24 mouse cellular contexts compared by ENCODE assay signal in the genomic region with DNA sequence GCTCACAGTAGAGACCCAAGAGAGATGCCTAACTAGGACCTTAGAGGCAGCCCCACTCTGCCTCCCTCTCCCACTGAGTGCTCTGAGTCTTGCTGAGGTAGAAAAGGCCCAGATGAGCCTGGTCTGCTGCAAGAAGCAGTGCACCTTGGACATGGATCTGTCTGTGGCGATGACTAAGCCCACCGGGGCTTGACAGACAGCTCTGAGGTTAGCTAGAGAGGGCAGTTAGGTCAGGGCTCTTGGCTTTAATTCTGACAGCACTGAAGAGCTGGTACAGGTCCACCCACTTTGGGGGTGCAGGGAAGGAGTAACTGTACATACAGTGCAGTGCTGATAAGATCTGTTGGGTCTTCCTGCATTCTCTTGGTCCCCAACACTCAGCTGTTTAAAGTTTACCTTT.
DNase-seq lines count a peak whose midpoint lies in the region; ATAC-seq and TF ChIP-seq lines count a peak whose summit lies in the region.
"Had no signal": no experiment of that assay in that cellular context is flagged by ENCODE, and none has a peak within 500 bp of the region (broad histone marks: within the 10 kb centered on the region; RNA-seq: fewer than 3 reads in every experiment).

No protein-coding gene starts in this region.

- no peak overlapping the region for H3K9ac ChIP-seq in liver, embryonic 13.5 days
- H3K9ac ChIP-seq in liver, postnatal 0 days (replicated peaks): no peak overlapping the region
- H3K9ac ChIP-seq in heart, adult 2 months (ENCODE audit: low read depth, low read length): no peak overlapping the region
- no peak overlapping the region for H3K9ac ChIP-seq in midbrain, embryonic 14.5 days (replicated peaks; ENCODE audit: low read length)
- H3K9ac ChIP-seq: embryonic facial prominence, embryonic 13.5 days; forebrain, embryonic 15.5 days; heart, embryonic 12.5 days; hindbrain, embryonic 14.5 days; kidney, embryonic 15.5 days; midbrain, embryonic 13.5 days had no signal

- WGBS in liver, embryonic 13.5 days (ENCODE audit: insufficient replicate concordance): 38% methylated on average over 2 of the region's 2 CpGs
- 40% methylated on average over 2 of the region's 2 CpGs for WGBS in liver, postnatal 0 days (ENCODE audit: insufficient replicate concordance)
- WGBS in heart, adult 2 months: 90% methylated on average over 2 of the region's 2 CpGs
- WGBS in midbrain, embryonic 14.5 days: 97% methylated on average over 2 of the region's 2 CpGs

- TF ChIP-seq EP300 in liver, postnatal 0 days (IDR thresholded peaks at IDR 0.05; ENCODE audit: low read depth): no peak
- TF ChIP-seq EP300 in heart, adult 2 months (IDR thresholded peaks at IDR 0.05; ENCODE audit: insufficient read depth, low read depth, low read length): no peak

- H3K27ac ChIP-seq in liver, embryonic 13.5 days: peak overlapping the region; percentile 14; the same call in 1 of the 2 replicates
- H3K27ac ChIP-seq in liver, postnatal 0 days (ENCODE audit: low read depth): no peak overlapping the region
- H3K27ac ChIP-seq in heart, adult 2 months: no peak overlapping the region
- no peak overlapping the region for H3K27ac ChIP-seq in midbrain, embryonic 14.5 days (replicated peaks; ENCODE audit: low read depth, low read length)
- H3K27ac ChIP-seq: embryonic facial prominence, embryonic 13.5 days; forebrain, embryonic 10.5 days; forebrain, embryonic 15.5 days; gastrocnemius, adult 2 months; hindbrain, embryonic 14.5 days; kidney, embryonic 15.5 days; macrophage; midbrain, embryonic 13.5 days had no signal

- no peaks in the 10 kb centered on the region for H3K9me3 ChIP-seq in liver, embryonic 13.5 days (replicated peaks)
- H3K9me3 ChIP-seq in liver, postnatal 0 days (ENCODE audit: low read length): no peaks in the 10 kb centered on the region
- no peaks in the 10 kb centered on the region for H3K9me3 ChIP-seq in midbrain, embryonic 14.5 days (ENCODE audit: control insufficient read depth, low read length)
- H3K9me3 ChIP-seq: embryonic facial prominence, embryonic 13.5 days; forebrain, embryonic 10.5 days; forebrain, embryonic 15.5 days; heart, embryonic 12.5 days; kidney, embryonic 15.5 days; midbrain, embryonic 13.5 days had no signal

- intact Hi-C loops in heart, adult 2 months (cut with DNase I): no loop called here

- no peak for TF ChIP-seq POLR2A in heart, adult 2 months (IDR thresholded peaks at IDR 0.05; ENCODE audit: insufficient read depth, low read depth, low read length)

- peak; percentile 21 for DNase-seq in adrenal gland, postnatal 14 days
- no peak for DNase-seq in adrenal gland, postnatal 4 days (ENCODE audit: low spot score in 2 of 2)
- DNase-seq in liver, embryonic 13.5 days: no peak
- no peak for DNase-seq in liver, postnatal 0 days
- DNase-seq in CD4-positive, CD25-positive, alpha-beta regulatory T cell, adult 2 months (ENCODE audit: low read depth, low spot score): peak; percentile 25
- DNase-seq in heart, adult 2 months: no peak
- DNase-seq in midbrain, embryonic 14.5 days: no peak
- DNase-seq: cerebellum, adult 11 months; cerebellum, adult 9-11 months; gastrocnemius, adult 2 months; gastrocnemius, postnatal 36 days; heart, adult 18-20 months; kidney, adult 11 months; kidney, postnatal 25 days; lung, postnatal 10 days had no signal

- no peak overlapping the region for H3K4me3 ChIP-seq in liver, embryonic 13.5 days (replicated peaks)
- no peak overlapping the region for H3K4me3 ChIP-seq in liver, postnatal 0 days (ENCODE audit: low read depth, low read length)
- no peak overlapping the region for H3K4me3 ChIP-seq in heart, adult 2 months
- no peak overlapping the region for H3K4me3 ChIP-seq in midbrain, embryonic 14.5 days (replicated peaks; ENCODE audit: low read depth, low read length)
- H3K4me3 ChIP-seq: embryonic facial prominence, embryonic 13.5 days; forebrain, embryonic 10.5 days; forebrain, embryonic 15.5 days; gastrocnemius, adult 2 months; heart, embryonic 12.5 days; kidney, embryonic 15.5 days; midbrain, embryonic 13.5 days had no signal

- 0 out of 2 replicates have a peak, but pooled peaks cover 5% of the 10 kb centered on the region for H3K4me1 ChIP-seq in liver, embryonic 13.5 days (replicated peaks)
- no peaks in the 10 kb centered on the region for H3K4me1 ChIP-seq in liver, postnatal 0 days (ENCODE audit: insufficient read depth)
- H3K4me1 ChIP-seq in heart, adult 2 months (ENCODE audit: control insufficient read depth, insufficient read depth, low read length): no peaks in the 10 kb centered on the region
- H3K4me1 ChIP-seq in midbrain, embryonic 14.5 days (ENCODE audit: control insufficient read depth, insufficient read depth, low read length): no peaks in the 10 kb centered on the region
- H3K4me1 ChIP-seq: embryonic facial prominence, embryonic 13.5 days; forebrain, embryonic 10.5 days; forebrain, embryonic 15.5 days; heart, embryonic 12.5 days; kidney, embryonic 15.5 days; midbrain, embryonic 13.5 days had no signal

- no peak overlapping the region for H3K4me2 ChIP-seq in liver, embryonic 13.5 days
- H3K4me2 ChIP-seq in liver, postnatal 0 days (ENCODE audit: low read depth, low read length): no peak overlapping the region
- no peak overlapping the region for H3K4me2 ChIP-seq in midbrain, embryonic 14.5 days (ENCODE audit: low read length)
- H3K4me2 ChIP-seq: embryonic facial prominence, embryonic 13.5 days; forebrain, embryonic 15.5 days; heart, embryonic 12.5 days; hindbrain, embryonic 14.5 days; kidney, embryonic 15.5 days; midbrain, embryonic 13.5 days had no signal

- H3K79me2 ChIP-seq in heart, adult 2 months (replicated peaks; ENCODE audit: control insufficient read depth, insufficient read depth, low read length): no peaks in the 10 kb centered on the region

- TF ChIP-seq CTCF in liver, postnatal 0 days (IDR thresholded peaks at IDR 0.05; ENCODE audit: low read depth): no peak
- no peak for TF ChIP-seq CTCF in heart, adult 2 months (IDR thresholded peaks at IDR 0.05)

- H3K36me3 ChIP-seq in liver, embryonic 13.5 days: peaks cover 66% of the 10 kb centered on the region
- peaks cover 78% of the 10 kb centered on the region for H3K36me3 ChIP-seq in liver, postnatal 0 days (replicated peaks; ENCODE audit: insufficient read depth, low read length)
- H3K36me3 ChIP-seq in heart, adult 2 months (ENCODE audit: control insufficient read depth, insufficient read depth, low read length): no peaks in the 10 kb centered on the region; the same call in 1 of the 2 replicates
- peaks cover 70% of the 10 kb centered on the region for H3K36me3 ChIP-seq in midbrain, embryonic 14.5 days (ENCODE audit: control insufficient read depth, insufficient read depth, low read length)

- ATAC-seq in liver, embryonic 13.5 days (ENCODE audit: low read depth): peak; percentile 29; the same call in 1 of the 2 replicates
- ATAC-seq in liver, postnatal 0 days: no peak
- peak; percentile 11 for ATAC-seq in activated CD4-positive, CD25-positive, alpha-beta regulatory T cell, adult 4 months
- no peak for ATAC-seq in midbrain, embryonic 14.5 days (ENCODE audit: low FRiP score, low TSS enrichment)
- ATAC-seq: forebrain, embryonic 15.5 days; midbrain, embryonic 13.5 days had no signal

- no peaks in the 10 kb centered on the region for H3K27me3 ChIP-seq in liver, embryonic 13.5 days
- no peaks in the 10 kb centered on the region for H3K27me3 ChIP-seq in liver, postnatal 0 days (ENCODE audit: insufficient read depth, low read length)
- no peaks in the 10 kb centered on the region for H3K27me3 ChIP-seq in heart, adult 2 months (ENCODE audit: control insufficient read depth, insufficient read depth, low read length)
- H3K27me3 ChIP-seq in midbrain, embryonic 14.5 days (ENCODE audit: control insufficient read depth, insufficient read depth, low read length): no peaks in the 10 kb centered on the region
- H3K27me3 ChIP-seq: embryonic facial prominence, embryonic 13.5 days; forebrain, embryonic 15.5 days; heart, embryonic 12.5 days; kidney, embryonic 15.5 days; midbrain, embryonic 13.5 days had no signal

Comparison
In these comparisons a context has a peak if more than half of its experiments do, and no peak if none do; other contexts are left out.
1. DNase-seq: peak in adrenal gland, postnatal 14 days (single experiment) and CD4-positive, CD25-positive, alpha-beta regulatory T cell, adult 2 months (single experiment); none in adrenal gland, postnatal 4 days (0 of 2), liver, embryonic 13.5 days (single experiment), liver, postnatal 0 days (single experiment), heart, adult 2 months (0 of 2) and midbrain, embryonic 14.5 days (single experiment).
2. ATAC-seq: peak in liver, embryonic 13.5 days (single experiment) and activated CD4-positive, CD25-positive, alpha-beta regulatory T cell, adult 4 months (single experiment); none in liver, postnatal 0 days (single experiment) and midbrain, embryonic 14.5 days (single experiment).